Mouse (Mus musculus) liver, embryonic 12.5 days (tissue): Measurements from ENCODE around the gene Nat9. TPM values are rescaled to one million over a fixed set of nuclear protein-coding genes. Genes with fewer than 3 reads are reported as not detected.

Experiments used
- ATAC-seq: fragments of 200-750 bp; cut with Nextera tagmentation; 2 replicates; pipeline ENCODE4 v1.8.0; 2017; ENCODE audit warnings: moderate number of reproducible peaks, mild to moderate bottlenecking, moderate library complexity
- H3K27ac ChIP-seq: fragments of 300-500 bp; sonication (generic); 2 replicates; pipeline ENCODE4 v1.5.1; 2016; ENCODE audit warnings: mild to moderate bottlenecking
- H3K27me3 ChIP-seq: fragments of 300-500 bp; sonication (generic); replicated peaks from 2 replicates; pipeline ENCODE4 v1.6.1; 2016; ENCODE audit warnings: mild to moderate bottlenecking, moderate library complexity
- H3K36me3 ChIP-seq: fragments of 300-500 bp; sonication (generic); 2 replicates; pipeline ENCODE4 v1.6.1; 2016; ENCODE audit warnings: mild to moderate bottlenecking, moderate library complexity
- H3K4me1 ChIP-seq: fragments of 300-500 bp; sonication (generic); 2 replicates; pipeline ENCODE4 v1.6.1; 2016
- H3K4me2 ChIP-seq: fragments of 300-500 bp; sonication (generic); 2 replicates; pipeline ENCODE4 v1.6.1; 2016; ENCODE audit warnings: mild to moderate bottlenecking, moderate library complexity
- H3K4me3 ChIP-seq: fragments of 300-500 bp; sonication (generic); 2 replicates; pipeline ENCODE4 v1.5.1; 2016; ENCODE audit warnings: mild to moderate bottlenecking, moderate library complexity
- H3K9ac ChIP-seq: fragments of 300-500 bp; sonication (generic); 2 replicates; pipeline ENCODE4 v1.6.1; 2016; ENCODE audit warnings: mild to moderate bottlenecking, moderate library complexity
- H3K9me3 ChIP-seq: fragments of 300-500 bp; sonication (generic); replicated peaks from 2 replicates; pipeline ENCODE4 v1.6.1; 2016; ENCODE audit warnings: mild to moderate bottlenecking, moderate library complexity
- WGBS: fragments of 180-500 bp; shearing (Covaris S2); methylation state at CpG from one replicate; pipeline ENCODE4 v1.1.7; 2016; ENCODE audit not compliant: insufficient replicate concordance; 5-methylcytosine and 5-hydroxymethylcytosine counted together
- polyA plus RNA-seq: library from polyadenylated mRNA; unstranded; fragments of >200 nt; fragmentation: Nextera tagmentation; extraction: Ambion mirVana; gene quantifications from 2 replicates; pipeline ENCODE4 v1.2.1, GENCODE M21; 2016

Gene Nat9
- 12.8 and 12.9 TPM in 2 replicates for polyA plus RNA-seq

GRCm38 (mm10) chr11:115187693-115188092 is at the start of gene Nat9:
Gene Nat9 (minus strand): TSS chr11:115187859.
- Histone ChIP-seq H3K4me2 (peak within 1 kb of the TSS; percentile 95), H3K27ac (peak within 1 kb of the TSS; percentile 85), H3K36me3 (peaks cover 24% of the 10 kb centered on the region), H3K27me3 (no peaks in the 10 kb centered on the region), H3K9ac (peak within 1 kb of the TSS; percentile 80), H3K4me3 (peak within 1 kb of the TSS; percentile 76), H3K9me3 (no peaks in the 10 kb centered on the region), H3K4me1 (peaks cover 68% of the 10 kb centered on the region)
- ATAC-seq: peak; percentile 44
- WGBS: 3% methylated on average over 12 of the region's 12 CpGs

- H3K9me3 ChIP-seq: no peaks in the 10 kb centered on the region
- no peak overlapping the region for H3K27ac ChIP-seq
- no peak overlapping the region for H3K9ac ChIP-seq
- no peak for ATAC-seq
- H3K4me2 ChIP-seq: no peak overlapping the region
- WGBS: 43% methylated on average over 5 of the region's 5 CpGs
- H3K4me3 ChIP-seq: no peak overlapping the region
- H3K36me3 ChIP-seq: no peaks in the 10 kb centered on the region; the same call in 1 of the 2 replicates
- H3K4me1 ChIP-seq: peaks cover 24% of the 10 kb centered on the region
- no peaks in the 10 kb centered on the region for H3K27me3 ChIP-seq
Measured at GRCm38 (mm10) chr11:115236570-115236969, 48.9 kb upstream of the Nat9 start.

- Histone ChIP-seq H3K4me3 (no peak overlapping the region), H3K27ac (no peak overlapping the region), H3K9ac (no peak overlapping the region), H3K4me1 (peaks cover 38% of the 10 kb centered on the region), H3K27me3 (no peaks in the 10 kb centered on the region), H3K4me2 (no peak overlapping the region), H3K36me3 (no peaks in the 10 kb centered on the region; the same call in 1 of the 2 replicates), H3K9me3 (no peaks in the 10 kb centered on the region)
- no peak for ATAC-seq
- 77% methylated on average over 15 of the region's 15 CpGs for WGBS
Measured at GRCm38 (mm10) chr11:115234320-115235044, 46.8 kb upstream of the Nat9 start.

- ATAC-seq: no peak
Measured at GRCm38 (mm10) chr11:115233526-115234290, 46.0 kb upstream of the Nat9 start.

GRCm38 (mm10) chr11:115232889-115233288 is 45.2 kb upstream of the Nat9 start:
- Histone ChIP-seq H3K9me3 (no peaks in the 10 kb centered on the region), H3K9ac (no peak overlapping the region), H3K4me3 (no peak overlapping the region), H3K4me2 (no peak overlapping the region), H3K27ac (no peak overlapping the region), H3K36me3 (no peaks in the 10 kb centered on the region), H3K4me1 (peaks cover 52% of the 10 kb centered on the region), H3K27me3 (no peaks in the 10 kb centered on the region)
- ATAC-seq: no peak
- 80% methylated on average over 5 of the region's 5 CpGs for WGBS

More at GRCm38 (mm10) chr11:115233526-115234290, 46.0 kb upstream of the Nat9 start:
- Histone ChIP-seq H3K27ac (no peak overlapping the region), H3K9me3 (no peaks in the 10 kb centered on the region), H3K4me3 (no peak overlapping the region), H3K4me2 (no peak overlapping the region), H3K4me1 (peaks cover 45% of the 10 kb centered on the region), H3K27me3 (no peaks in the 10 kb centered on the region), H3K36me3 (no peaks in the 10 kb centered on the region), H3K9ac (no peak overlapping the region)
- 80% methylated on average over 20 of the region's 20 CpGs for WGBS

GRCm38 (mm10) chr11:115231924-115232323 is 44.3 kb upstream of the Nat9 start:
- H3K4me2 ChIP-seq: no peak overlapping the region
- no peak overlapping the region for H3K4me3 ChIP-seq
- H3K27me3 ChIP-seq: no peaks in the 10 kb centered on the region
- ATAC-seq: no peak
- H3K9me3 ChIP-seq: no peaks in the 10 kb centered on the region
- H3K36me3 ChIP-seq: no peaks in the 10 kb centered on the region
- 64% methylated on average over 9 of the region's 9 CpGs for WGBS
- no peak overlapping the region for H3K27ac ChIP-seq
- no peak overlapping the region for H3K9ac ChIP-seq
- H3K4me1 ChIP-seq: peaks cover 62% of the 10 kb centered on the region

GRCm38 (mm10) chr11:115231168-115231915 is 43.7 kb upstream of the Nat9 start:
- 0 out of 2 replicates have a peak overlapping the region, but pooled peaks have one; percentile 4 for H3K27ac ChIP-seq
- H3K36me3 ChIP-seq: no peaks in the 10 kb centered on the region
- 38% methylated on average over 14 of the region's 14 CpGs for WGBS
- H3K4me3 ChIP-seq: no peak overlapping the region
- no peaks in the 10 kb centered on the region for H3K9me3 ChIP-seq
- H3K4me1 ChIP-seq: peaks cover 65% of the 10 kb centered on the region
- no peaks in the 10 kb centered on the region for H3K27me3 ChIP-seq
- no peak for ATAC-seq
- no peak overlapping the region for H3K9ac ChIP-seq
- H3K4me2 ChIP-seq: no peak overlapping the region

- Histone ChIP-seq H3K36me3 (no peaks in the 10 kb centered on the region), H3K4me2 (no peak overlapping the region), H3K4me1 (peaks cover 69% of the 10 kb centered on the region), H3K27me3 (0 out of 2 replicates have a peak, but pooled peaks cover 5% of the 10 kb centered on the region), H3K27ac (no peak overlapping the region), H3K9ac (no peak overlapping the region), H3K4me3 (no peak overlapping the region), H3K9me3 (no peaks in the 10 kb centered on the region)
- 55% methylated on average over 15 of the region's 15 CpGs for WGBS
- no peak for ATAC-seq
Measured at GRCm38 (mm10) chr11:115229021-115229930, 41.6 kb upstream of the Nat9 start.

GRCm38 (mm10) chr11:115228430-115228829 is 40.8 kb upstream of the Nat9 start:
- no peaks in the 10 kb centered on the region for H3K36me3 ChIP-seq
- no peak for ATAC-seq
- H3K9me3 ChIP-seq: no peaks in the 10 kb centered on the region
- peaks cover 76% of the 10 kb centered on the region for H3K4me1 ChIP-seq
- 0 out of 2 replicates have a peak, but pooled peaks cover 5% of the 10 kb centered on the region for H3K27me3 ChIP-seq
- no peak overlapping the region for H3K4me3 ChIP-seq
- no peak overlapping the region for H3K4me2 ChIP-seq
- WGBS: 42% methylated on average over 7 of the region's 7 CpGs
- no peak overlapping the region for H3K9ac ChIP-seq
- H3K27ac ChIP-seq: no peak overlapping the region

GRCm38 (mm10) chr11:115227640-115228039 is 40.0 kb upstream of the Nat9 start:
- WGBS: 53% methylated on average over 12 of the region's 12 CpGs
- no peak for ATAC-seq
- no peaks in the 10 kb centered on the region for H3K9me3 ChIP-seq
- no peaks in the 10 kb centered on the region for H3K36me3 ChIP-seq
- H3K9ac ChIP-seq: no peak overlapping the region
- no peak overlapping the region for H3K4me2 ChIP-seq
- no peak overlapping the region for H3K27ac ChIP-seq
- H3K4me1 ChIP-seq: peaks cover 84% of the 10 kb centered on the region
- H3K27me3 ChIP-seq: 0 out of 2 replicates have a peak, but pooled peaks cover 5% of the 10 kb centered on the region
- H3K4me3 ChIP-seq: no peak overlapping the region
